Mouse (Mus musculus) C2C12 (cell line): Measurements from ENCODE around the gene Mdn1. TPM values are rescaled to one million over a fixed set of nuclear protein-coding genes. Genes with fewer than 3 reads are reported as not detected.

Experiments used
- H3K27me3 ChIP-seq: one replicate; pipeline ENCODE4 v1.6.1; 2011; ENCODE audit not compliant: control insufficient read depth, insufficient read depth, insufficient read length
- H3K36me3 ChIP-seq: one replicate; pipeline ENCODE4 v1.6.1; 2011; ENCODE audit not compliant: control insufficient read depth, insufficient read depth
- H3K4me3 ChIP-seq: one replicate; pipeline ENCODE4 v1.5.1; 2011; ENCODE audit warnings: mild to moderate bottlenecking, control low read depth; ENCODE audit not compliant: poor library complexity, insufficient read depth, severe bottlenecking
- H3K79me2 ChIP-seq: one replicate; pipeline ENCODE4 v1.6.1; 2011; ENCODE audit not compliant: control insufficient read depth, insufficient read depth
- H3K79me3 ChIP-seq: one replicate; pipeline ENCODE4 v1.6.1; 2011; ENCODE audit warnings: low read depth, control low read depth
- H3ac ChIP-seq: one replicate; pipeline ENCODE3; 2011; ENCODE audit warnings: low read depth; ENCODE audit not compliant: control insufficient read depth, insufficient read length
- CEBPB ChIP-seq: IDR thresholded peaks from one replicate; pipeline ENCODE4 v1.6.1; 2011; ENCODE audit warnings: low read depth, mild to moderate bottlenecking, control low read depth, moderate library complexity
- CTCF ChIP-seq: IDR thresholded peaks from one replicate; pipeline ENCODE4 v1.5.1; 2011; ENCODE audit not compliant: control insufficient read depth, insufficient read depth, insufficient read length
- FOSL1 ChIP-seq: IDR thresholded peaks from one replicate; pipeline ENCODE4 v1.8.0; 2011; ENCODE audit warnings: mild to moderate bottlenecking, low read length; ENCODE audit not compliant: poor library complexity, insufficient read depth, severe bottlenecking
- MAX ChIP-seq: IDR thresholded peaks from one replicate; pipeline ENCODE4 v1.6.1; 2011; ENCODE audit warnings: mild to moderate bottlenecking, control low read depth
- MYOD1 ChIP-seq: IDR thresholded peaks from one replicate; pipeline ENCODE4 v1.6.1; 2011; ENCODE audit warnings: low read depth; ENCODE audit not compliant: control insufficient read depth, insufficient read length
- MYOG ChIP-seq: IDR thresholded peaks from one replicate; pipeline ENCODE4 v1.6.1; 2011; ENCODE audit not compliant: control insufficient read depth, insufficient read length; ENCODE audit errors: extremely low read depth
- USF1 ChIP-seq: IDR thresholded peaks from one replicate; pipeline ENCODE4 v1.6.1; 2011; ENCODE audit warnings: low read depth, mild to moderate bottlenecking, control low read depth, moderate library complexity
- polyA plus RNA-seq: library from polyadenylated mRNA; unstranded; fragments of >200 nt; fragmentation: generic; extraction: Trizol; gene quantifications from one replicate; pipeline ENCODE4 v1.2.1, GENCODE M21; 2012; ENCODE audit warnings: missing spikeins

Mdn1 gene
- polyA plus RNA-seq, 1 experiment: 15.1 TPM

DNA sequence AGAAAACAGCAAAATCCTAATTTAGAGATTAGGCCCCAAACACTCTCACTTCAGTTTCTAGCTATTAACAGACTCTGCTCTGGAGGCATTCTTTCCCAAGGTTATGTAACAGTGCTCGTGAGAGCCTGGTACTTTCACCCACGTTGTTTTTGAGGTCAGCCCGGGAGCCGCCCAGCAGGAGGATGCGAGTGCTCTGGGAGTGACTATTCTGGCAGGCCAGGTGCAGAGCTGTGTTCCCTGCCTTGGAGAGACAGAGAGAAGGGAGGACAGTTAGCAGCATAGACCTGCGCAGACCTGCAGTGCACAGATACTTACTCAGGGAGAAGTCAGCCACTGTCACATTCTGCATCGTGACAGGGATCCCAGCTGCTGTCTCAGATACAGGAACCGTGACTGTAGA, 167.3 kb downstream of the Mdn1 start:
- Histone ChIP-seq H3K27me3 (no peaks in the 10 kb centered on the region), H3K79me3 (no peaks in the 10 kb centered on the region), H3K36me3 (no peaks in the 10 kb centered on the region), H3K4me3 (no peak overlapping the region), H3ac (no peak overlapping the region), H3K79me2 (no peaks in the 10 kb centered on the region)
- TF ChIP-seq FOSL1 (no peak), USF1 (no peak), CEBPB (no peak), CTCF (no peak), MAX (no peak), MYOD1 (no peak), MYOG (no peak)

Other genes starting within 250 kb of the Mdn1 start
- not detected for gene Gja10, start 54.4 kb upstream of the Mdn1 start, polyA plus RNA-seq
- 2.9 TPM for gene Casp8ap2, start 41.7 kb upstream of the Mdn1 start, polyA plus RNA-seq
- gene Lyrm2, start 143.1 kb downstream of the Mdn1 start, polyA plus RNA-seq: 27.0 TPM